Mouse (Mus musculus) CH12F3 (cell line): ENCODE data around the gene Apaf1.

Source experiments
- in situ Hi-C: fragments of 300-500 bp; cut with MboI; formaldehyde crosslinking; loops from 2 replicates; pipeline ENCODE4 v1.14.3; 2020; ENCODE audit warnings: low sequenced_read_pairs

Gene Apaf1

DNA sequence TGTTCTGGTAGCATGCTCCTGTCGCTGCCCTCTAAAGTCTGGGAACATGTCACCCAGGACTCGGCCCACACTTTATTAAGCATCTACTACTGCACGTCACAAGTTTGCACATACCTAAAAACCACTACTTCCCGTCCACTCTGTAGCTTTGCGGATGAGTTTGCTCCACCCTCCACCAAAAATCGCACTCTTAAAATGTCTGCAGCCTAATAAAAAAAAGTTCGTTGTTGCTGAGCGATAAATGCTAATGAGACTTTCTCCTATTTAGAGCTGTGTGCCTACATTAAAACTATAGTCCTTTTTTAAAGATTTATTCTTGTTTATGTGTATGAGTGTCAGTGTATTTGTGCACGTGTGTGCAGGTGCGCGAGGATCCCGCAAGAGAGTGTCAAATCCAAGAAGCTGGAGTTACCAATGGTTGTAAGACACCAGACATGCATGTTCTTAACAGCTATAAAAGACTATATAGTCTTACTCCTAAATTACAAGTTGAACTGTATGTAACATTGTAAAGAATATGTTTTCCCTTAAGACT is 890 bp upstream of the Apaf1 start:
- in situ Hi-C loops = no loop called here

DNA sequence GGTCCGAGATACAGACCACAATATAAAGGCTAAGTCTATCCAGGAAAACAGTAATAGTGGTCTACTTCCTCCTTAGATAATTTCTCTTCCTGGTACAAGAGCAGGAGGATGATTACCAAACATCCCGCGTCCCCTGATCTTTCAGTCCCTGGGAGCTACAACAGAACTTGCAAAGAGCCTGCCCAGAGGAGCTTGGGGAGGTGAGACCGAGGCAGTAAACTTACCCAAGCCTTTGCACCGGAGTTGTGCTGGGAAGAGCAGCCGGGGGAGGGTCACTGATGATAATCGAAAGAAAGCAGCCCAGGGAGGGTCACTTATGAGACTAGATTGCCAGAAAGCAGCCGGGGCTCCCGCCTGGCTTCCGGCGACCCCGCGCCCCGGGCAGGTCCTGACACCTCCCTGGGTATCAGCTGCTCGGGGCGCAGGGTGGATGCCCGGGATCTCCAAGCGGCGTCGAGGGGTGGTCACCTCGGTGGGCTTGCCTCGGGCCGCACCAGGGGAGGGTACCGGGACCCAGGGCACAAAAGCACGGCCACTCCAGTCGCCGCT is 537 bp downstream of the Apaf1 start:
- in situ Hi-C loops = no loop called here

DNA sequence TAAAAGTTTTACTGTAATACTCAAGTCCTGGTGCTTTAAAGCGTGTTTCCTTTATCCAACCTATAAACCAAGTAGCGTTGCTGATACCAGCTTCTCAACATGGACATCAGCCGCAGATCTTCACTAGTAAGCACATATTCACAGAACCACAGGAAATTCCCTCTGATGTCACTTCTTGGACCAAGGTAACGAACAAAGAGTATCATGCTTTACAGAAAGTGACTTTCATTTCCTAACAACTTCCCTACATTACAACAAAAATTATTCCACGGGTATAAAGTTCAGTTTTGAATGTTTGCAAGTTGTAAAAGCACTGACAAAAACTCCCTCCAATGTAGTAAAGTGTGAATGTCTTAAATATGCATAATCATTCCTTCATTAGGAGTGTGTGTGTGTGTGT is 2.0 kb downstream of the Apaf1 start:
- in situ Hi-C loops = no loop called here

DNA sequence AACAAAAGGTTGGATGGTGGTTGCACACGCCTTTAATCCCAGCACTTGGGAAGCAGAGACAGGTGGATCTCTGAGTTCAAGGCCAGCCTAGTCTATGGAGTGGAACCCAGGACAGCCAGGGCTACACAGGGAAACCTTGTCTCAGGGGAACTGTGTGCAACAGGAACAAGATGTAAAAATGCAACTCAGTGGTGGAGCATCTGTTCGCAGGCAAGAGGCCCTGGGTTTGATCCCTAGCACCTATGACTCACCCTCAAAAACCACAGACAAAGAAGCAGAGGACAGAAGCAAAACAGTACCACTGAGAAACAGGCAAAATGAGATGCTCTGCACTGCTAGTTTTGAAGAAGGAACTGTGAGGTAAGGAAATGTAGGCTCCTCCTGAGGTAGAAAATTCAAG is 5.9 kb downstream of the Apaf1 start:
- in situ Hi-C loops = no loop called here

DNA sequence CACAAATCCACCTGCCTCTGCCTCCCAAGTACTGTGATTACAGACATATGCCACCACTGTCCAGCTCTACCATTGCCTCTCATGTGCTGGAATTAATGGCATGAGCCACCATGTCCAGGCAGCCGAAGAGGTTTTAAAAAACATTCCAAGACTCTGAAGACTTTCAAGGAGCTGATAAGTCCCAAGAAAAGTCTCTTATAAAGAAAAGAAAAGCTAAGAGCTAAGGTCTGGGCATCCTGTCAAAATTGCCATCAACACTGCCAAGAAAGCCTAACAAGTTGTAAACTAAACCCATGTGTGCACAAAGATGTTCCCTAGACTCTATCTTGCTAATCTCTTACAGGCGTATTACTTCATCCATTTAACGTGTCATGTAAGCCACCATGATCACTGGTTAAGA is 9.2 kb downstream of the Apaf1 start:
- in situ Hi-C loops = loop anchor here (5.0 kb wide), 1 partner anchor 69 kb away; no protein-coding TSS in a partner anchor

DNA sequence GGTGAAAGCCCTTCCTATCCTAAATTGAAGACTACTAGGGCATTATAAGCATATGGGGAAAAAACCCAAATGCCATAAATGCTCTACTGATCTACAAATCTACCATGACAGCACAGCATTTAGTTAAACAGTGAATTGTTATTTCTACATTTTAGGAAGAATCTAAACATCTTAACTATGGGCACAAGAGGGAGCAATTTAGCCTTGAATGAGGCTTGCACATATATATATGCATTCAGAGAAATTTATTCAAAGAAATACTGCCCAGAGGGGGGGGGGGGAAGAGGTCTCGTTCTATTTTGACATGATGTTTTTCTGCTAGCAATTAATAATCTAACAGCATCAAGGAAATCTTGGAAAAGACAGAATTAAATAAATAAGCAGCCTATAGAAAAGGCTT is 10.8 kb downstream of the Apaf1 start:
- in situ Hi-C loops = loop anchor here (5.0 kb wide), 1 partner anchor 71 kb away; no protein-coding TSS in a partner anchor

DNA sequence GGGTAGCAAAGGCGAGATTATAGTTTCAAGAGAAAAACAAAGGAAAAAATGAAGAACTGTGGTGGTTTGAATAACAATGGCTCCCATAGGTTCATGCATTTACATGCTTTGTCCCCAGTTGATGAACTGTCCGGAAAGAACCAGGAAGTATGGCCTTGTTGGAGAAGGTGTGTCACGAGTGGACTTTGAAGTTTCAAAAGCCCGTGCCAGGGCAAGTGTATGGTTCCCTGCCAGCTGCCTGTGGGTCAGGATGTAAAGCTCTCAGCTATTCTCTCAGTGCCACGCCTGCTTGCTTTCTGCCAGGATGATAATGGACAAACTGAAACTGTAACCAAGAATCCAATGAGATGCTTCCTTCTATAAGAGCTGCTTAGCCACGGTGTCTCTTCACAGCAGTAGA is 20.2 kb downstream of the Apaf1 start:
- in situ Hi-C loops = no loop called here

DNA sequence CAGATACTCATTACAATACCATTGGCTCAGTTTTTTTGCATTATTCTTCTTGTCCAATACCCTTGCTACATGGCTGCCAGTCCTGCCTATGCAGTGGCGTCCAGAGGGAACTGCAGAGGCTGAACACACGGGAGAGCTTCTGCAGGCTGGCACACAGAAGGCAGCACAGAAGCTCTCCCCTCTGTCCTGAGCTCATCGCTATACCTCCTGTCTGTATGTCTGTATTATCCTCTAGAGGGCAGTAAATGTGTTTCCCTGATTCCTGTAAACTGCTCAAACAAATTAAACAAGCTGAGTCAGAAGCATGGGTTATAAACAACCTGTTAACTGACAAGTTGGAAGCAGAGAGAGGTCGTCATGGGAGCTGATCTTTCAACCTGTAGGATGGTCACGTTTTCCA is 21.8 kb downstream of the Apaf1 start:
- in situ Hi-C loops = no loop called here

DNA sequence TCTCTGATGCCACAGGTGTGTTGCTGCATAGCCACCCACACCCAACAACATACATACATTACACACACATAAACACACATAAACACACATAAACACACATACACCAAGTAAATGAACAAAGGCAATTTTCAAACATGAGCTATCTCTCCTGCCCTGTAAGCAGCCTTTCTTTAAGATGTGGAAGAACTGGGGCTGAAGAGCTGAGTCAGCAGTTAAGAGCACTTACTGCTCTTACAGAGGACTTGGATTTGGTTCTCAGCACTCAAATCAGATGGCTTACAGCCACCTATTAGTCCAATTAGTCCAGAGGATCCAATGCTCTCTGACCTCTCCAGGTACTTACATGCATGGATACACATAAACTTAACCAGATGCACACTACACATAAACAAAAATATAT is 29.8 kb downstream of the Apaf1 start:
- in situ Hi-C loops = no loop called here

DNA sequence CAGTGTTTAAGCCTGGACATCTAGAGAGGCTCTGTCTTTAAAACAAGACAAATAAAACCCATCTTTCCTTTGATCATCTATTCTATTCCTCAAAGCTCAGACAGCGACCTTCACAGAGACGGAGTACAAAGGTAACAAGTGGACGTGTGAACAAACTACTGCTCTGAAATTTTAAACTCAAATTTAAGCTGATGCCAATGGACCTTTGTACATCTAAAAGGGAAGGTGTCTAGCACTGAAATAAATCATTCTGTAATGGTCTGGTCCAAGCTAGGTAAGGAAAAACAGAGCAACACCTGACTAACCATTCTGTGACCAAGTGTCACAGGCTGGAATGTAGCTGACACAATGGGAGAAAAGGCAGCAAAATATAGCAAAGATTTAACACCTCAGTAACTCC is 31.4 kb downstream of the Apaf1 start:
- in situ Hi-C loops = no loop called here

DNA sequence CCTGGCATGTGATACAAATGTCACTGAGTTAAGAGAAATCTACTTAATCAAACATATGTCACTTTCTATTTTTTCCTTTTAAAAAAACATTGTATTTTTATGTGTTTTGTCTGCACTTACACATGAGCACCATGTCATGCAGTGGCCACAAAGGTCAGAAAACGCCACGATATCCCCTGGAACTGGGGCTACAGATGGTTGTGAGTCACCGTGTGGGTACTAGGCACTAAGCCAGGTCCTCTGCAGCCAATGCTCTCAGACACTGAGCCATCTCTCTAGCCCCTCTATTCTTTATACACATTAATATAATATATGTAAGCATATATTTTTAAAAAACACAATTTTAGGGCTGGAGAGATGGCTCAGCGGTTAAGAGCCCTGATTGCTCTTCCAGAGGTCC is 32.9 kb downstream of the Apaf1 start:
- in situ Hi-C loops = no loop called here

DNA sequence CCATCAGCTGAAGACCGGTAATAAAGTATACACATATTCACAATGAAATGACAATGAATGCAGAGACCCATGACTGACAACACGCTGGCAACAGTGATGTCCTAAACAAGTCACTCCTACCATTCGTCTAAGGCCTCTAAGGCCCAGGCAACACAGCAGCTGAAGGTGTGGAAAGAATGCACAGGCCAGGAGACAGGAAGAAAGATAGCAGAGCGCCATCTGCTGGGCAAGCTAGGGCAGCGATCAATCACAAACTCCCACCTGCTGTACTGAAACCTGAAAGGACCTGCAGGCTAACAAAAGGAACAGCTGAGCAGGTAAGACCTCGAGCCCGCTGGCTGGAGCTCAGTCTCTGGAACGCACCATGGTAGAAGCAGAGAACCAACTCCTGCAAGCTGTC is 48.6 kb downstream of the Apaf1 start:
- in situ Hi-C loops = no loop called here

DNA sequence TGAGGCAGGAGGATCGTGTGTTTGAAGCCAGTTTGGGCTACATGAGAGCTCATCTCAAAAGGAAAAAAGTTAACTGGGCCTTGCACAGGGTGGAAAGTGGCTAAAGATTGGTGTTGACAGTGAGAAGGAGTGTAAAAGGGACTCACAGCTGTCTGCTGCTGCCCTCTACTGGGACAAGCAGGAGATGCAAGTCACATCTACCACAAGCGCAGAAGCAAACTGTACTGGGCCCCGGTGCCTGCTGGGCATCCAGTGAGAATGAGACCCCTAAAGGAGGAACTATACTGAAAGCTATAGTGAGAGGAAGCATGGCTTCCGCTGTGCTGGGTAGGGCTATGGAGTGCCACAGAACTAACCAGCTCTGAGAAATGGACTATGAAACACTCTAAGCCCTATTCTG is 50.2 kb downstream of the Apaf1 start:
- in situ Hi-C loops = no loop called here

DNA sequence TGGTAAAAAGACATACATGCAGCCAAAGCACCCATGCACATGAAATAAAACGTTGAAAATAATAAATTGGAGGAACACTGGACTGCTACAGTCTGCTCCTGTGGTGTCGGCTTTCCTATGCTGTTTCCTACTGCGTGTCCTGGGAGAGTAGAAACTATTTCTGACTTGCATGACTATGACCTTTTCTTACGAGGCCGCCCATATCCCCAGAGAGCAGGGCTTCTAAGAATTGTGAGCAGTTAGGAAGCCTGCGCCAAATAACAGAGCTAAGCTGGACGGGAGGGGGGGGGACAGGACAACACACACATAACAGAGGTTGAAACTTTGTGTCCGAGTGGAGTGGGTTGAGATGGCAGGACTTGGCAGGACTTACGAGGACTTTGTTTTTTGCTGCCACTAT is 51.4 kb downstream of the Apaf1 start:
- in situ Hi-C loops = no loop called here

DNA sequence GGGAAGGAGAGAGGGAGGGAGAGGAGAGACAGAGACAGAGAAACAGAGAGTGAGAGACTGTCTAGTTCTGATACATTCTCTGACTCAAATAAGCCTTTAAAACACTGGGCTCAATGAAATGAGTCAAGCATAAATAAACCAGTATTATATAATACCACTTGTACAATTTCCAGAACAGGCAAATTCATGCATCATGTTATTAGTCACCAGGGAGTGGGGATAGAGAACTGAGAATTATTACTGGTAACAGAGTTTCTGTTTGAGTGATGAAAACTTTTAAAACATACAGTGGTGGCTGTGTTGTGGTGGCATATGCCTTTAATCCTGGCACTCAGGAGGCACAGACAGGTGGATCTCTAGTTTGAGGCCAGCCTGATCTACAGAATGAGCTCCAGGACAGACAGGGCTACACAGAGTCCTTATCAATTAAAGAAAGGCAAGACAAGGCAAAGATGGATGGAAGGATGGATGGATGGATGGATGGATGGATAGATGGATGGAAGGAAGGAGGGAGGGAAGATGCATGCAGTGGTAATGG is 53.5 kb downstream of the Apaf1 start:
- in situ Hi-C loops = no loop called here

DNA sequence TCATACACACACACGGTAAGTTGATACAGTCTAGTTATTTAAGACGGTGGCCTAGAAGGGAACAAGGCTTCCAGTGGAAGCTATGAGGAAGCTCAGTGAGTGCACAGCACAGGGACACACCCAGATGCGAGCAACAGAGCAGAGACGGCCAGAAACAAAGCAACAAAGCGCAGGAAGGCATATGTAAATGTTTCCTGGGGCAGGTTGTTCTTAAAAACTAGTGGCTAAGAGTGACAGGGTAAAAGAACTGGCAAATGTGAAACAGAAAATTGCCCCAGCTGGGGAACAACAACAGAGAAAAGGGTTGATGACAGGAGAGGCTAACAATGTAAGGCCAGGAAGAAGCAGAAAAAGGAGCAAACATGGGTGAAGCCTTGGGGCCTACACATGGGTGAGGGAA is 54.6 kb downstream of the Apaf1 start:
- in situ Hi-C loops = no loop called here

DNA sequence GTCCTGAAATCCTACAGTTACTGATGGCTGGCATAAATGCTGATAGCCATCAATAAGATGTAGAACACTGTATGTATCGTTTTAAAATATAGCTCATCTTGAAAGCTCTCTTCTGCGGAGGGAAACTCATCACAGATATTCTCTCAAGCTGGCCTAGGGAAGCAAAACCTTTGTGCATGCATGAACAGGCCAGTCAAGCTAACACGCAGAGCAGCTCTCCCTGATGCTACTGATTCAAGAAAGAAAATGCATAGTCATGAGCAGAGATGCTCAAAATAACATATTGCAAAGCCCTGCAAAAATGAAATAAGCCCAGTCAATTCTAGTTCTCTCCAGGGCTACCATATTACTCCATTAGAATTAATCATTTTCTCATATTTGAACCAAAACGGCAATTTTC is 55.1 kb downstream of the Apaf1 start:
- in situ Hi-C loops = no loop called here

DNA sequence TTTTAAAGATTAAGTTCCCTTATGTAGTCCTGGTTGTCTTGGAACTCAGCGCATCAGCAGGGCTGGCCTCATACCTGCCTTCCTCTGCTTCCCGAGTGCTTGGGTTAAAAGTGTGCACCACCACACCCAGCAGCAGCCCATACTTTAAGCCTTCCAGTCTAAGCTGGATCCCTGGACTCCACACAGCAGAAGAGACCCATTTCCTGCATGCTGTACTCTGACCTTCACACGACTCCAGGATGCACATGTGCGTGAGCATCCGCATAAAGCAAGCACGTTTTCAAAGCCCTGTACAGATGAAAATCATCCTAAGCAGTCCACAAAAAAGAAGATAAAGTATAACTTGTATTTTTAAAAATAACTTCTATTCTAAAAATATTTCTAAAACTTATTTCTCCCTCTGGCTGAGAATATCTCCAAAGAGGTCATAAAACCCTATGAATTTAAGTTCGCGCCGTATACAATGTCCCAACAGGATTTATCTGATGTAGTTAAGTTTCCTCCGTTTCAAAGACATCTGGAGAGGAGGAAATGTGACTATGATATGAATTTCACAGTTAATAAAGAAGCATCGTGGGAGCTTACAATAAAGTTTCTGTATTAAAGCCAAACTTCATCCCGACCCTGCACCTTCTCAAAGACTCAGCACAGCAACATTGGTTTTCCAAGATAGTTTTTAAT is 76.6 kb downstream of the Apaf1 start:
- in situ Hi-C loops = no loop called here

DNA sequence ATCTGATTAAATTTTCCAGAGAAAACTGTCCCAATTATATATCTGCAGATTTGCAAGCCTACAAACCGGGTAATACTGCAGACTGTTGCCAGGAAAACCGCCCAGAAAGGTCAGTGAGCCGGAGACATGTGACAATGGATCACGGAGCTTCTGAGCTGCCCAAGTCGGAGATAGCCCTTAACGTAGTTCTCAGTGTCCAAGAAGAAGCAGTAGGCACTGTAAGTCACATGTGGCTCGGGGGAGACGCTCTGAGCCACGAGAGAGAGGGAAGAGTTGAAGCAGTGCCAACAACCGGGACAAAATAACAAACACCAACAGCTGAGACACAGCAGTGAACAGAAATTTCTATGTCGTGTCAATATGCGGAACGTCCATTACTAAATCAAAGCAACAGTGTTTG is 81.1 kb downstream of the Apaf1 start:
- in situ Hi-C loops = no loop called here

DNA sequence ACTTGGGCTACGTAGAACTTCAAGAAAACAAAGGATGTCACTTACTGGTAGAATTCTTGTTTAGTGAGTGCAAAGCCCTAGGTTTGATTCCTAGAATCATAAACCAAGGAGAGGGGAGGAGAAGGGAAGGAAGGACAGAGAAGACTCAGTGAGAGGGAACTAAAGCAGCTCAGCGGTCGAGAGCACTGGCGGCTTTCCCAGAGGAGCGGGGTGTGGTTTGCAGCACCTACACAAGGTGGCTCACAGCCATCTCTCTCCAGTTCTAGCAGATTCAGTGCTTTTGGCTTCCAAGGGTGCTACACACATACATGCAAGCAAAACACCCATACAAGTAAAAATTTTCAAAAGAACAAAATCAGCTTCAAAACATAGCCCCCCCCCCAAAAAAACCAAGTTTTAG is 82.7 kb downstream of the Apaf1 start:
- in situ Hi-C loops = no loop called here

DNA sequence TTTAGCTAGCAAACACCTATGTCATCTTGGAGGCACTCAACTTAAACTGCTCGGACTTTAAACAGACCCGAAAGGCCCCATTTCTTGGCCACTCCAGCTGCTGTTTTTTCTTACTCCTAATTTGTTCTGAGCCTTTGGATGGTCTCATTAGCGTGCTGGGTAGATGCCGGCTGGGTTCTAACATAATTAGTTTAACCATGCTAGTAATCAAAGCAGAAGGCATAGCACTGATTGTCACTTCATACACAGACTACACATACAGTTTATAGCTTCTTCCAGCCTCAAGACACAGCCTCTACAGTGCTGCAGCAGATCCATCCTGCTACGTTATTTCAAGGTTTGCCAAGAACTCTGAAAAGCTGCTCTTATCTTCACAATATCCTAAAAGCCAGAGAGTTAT is 88.7 kb downstream of the Apaf1 start:
- in situ Hi-C loops = no loop called here

DNA sequence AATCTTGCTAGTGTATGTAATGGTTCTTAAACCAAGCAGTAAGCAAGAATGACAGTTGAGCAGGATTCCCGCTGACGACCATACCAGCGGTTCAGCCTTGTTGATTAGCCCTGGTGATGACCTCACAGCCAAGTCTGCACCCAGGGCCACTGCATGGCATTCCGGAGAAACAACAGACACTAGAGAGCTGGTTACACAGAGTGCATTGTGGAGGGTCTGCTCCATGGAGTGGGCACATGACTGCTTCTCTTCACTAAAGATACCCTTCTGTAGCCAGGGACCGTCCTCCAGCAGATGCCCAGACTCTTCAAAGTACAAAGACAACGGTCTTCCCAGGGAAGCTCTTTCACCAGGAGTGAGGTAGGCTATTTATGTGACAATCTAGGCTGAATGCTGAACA is 90.3 kb downstream of the Apaf1 start:
- in situ Hi-C loops = no loop called here

DNA sequence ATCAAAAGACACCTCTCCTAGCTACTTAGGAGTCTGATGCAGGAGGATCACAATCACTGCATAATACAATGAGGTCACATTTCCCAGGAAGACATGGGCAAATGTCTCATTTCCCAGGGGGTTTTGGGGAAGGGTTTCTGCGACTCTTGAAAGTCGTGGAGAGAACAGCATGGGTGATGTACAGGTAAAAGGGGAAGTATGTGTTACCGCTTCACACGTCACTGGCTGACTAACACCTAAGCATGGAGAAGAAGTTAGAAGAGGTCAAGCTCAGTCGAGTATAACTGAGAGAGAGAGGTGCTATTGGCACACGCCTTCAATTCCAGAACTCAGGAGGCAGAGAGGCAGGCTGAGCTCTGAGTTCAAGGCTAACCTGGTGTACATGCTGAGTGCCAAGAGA is 92.2 kb downstream of the Apaf1 start:
- in situ Hi-C loops = no loop called here
